Mouse (Mus musculus) midbrain, embryonic 10.5 days (tissue): ENCODE results near the gene Prkx. TPM values are rescaled to one million over a fixed set of nuclear protein-coding genes. Genes with fewer than 3 reads are reported as not detected.
A peak's percentile ranks its signal among the peaks of the same experiment; 100 is the strongest.

Source experiments
- DNase-seq: peaks from one replicate; pipeline ENCODE4 v3.0.0-alpha.2; 2017; ENCODE audit warnings: low spot score
- H3K27ac ChIP-seq: fragments of 300-500 bp; sonication (generic); replicated peaks from 2 replicates; pipeline ENCODE4 v1.5.1; 2016; ENCODE audit warnings: mild to moderate bottlenecking
- H3K27me3 ChIP-seq: fragments of 300-500 bp; sonication (generic); 2 replicates; pipeline ENCODE4 v1.6.1; 2016; ENCODE audit warnings: low read depth, mild to moderate bottlenecking; ENCODE audit not compliant: poor library complexity, severe bottlenecking
- H3K36me3 ChIP-seq: fragments of 300-500 bp; sonication (generic); 2 replicates; pipeline ENCODE4 v1.6.1; 2016; ENCODE audit warnings: mild to moderate bottlenecking, moderate library complexity
- H3K4me1 ChIP-seq: fragments of 300-500 bp; sonication (generic); 2 replicates; pipeline ENCODE4 v1.6.1; 2016
- H3K4me3 ChIP-seq: fragments of 300-500 bp; sonication (generic); 2 replicates; pipeline ENCODE4 v1.5.1; 2016; ENCODE audit warnings: mild to moderate bottlenecking, moderate library complexity
- H3K9me3 ChIP-seq: fragments of 300-500 bp; sonication (generic); replicated peaks from 2 replicates; pipeline ENCODE4 v1.6.1; 2016; ENCODE audit warnings: mild to moderate bottlenecking
- WGBS: fragments of 180-500 bp; shearing (Covaris S2); methylation state at CpG from one replicate; pipeline ENCODE4 v1.1.7; 2016; 5-methylcytosine and 5-hydroxymethylcytosine counted together
- polyA plus RNA-seq: library from polyadenylated mRNA; unstranded; fragments of >200 nt; fragmentation: Nextera tagmentation; extraction: Ambion mirVana; gene quantifications from 2 replicates; pipeline ENCODE4 v1.2.1, GENCODE M21; 2016

Gene Prkx
- 12.6 and 15.2 TPM in 2 replicates for polyA plus RNA-seq

DNA sequence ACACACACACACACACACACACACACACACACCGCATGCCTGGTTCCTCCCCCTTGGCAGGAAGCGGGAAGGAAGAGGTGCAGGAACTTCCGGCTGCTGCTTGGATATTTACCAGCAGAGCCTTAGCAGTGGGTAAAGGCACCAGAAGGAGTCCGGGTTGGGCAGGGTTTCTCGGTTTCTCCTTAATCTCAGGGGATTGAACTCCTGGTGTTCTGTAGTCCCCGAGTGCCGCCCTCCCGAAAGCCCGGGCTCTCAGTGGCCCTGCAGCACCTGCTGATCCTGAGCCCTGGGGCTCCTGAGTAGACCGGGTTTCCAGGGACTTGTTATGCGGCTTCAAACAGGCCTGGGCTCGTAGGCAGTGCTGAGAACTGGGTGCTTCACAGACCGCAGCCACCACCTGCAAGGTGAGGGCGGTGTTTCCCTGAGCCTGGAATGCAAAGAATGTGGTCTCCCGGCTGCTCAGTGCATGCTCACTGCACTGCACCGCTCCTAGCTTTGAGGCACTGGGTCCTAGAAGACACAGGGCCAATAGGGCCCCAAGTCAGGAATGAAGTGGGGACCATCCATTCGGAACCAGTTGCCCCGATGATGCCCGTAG, at the start of gene Prkx:
Gene Prkx, minus strand, starts transcription at position 41 of the 598 bp plus-strand sequence.
- Histone ChIP-seq H3K9me3 (peaks cover 5% of the 10 kb centered on the region), H3K4me3 (peak within 1 kb of the TSS; percentile 66), H3K27me3 (no peaks in the 10 kb centered on the region), H3K36me3 (no peaks in the 10 kb centered on the region), H3K27ac (peak within 1 kb of the TSS; percentile 83), H3K4me1 (peaks cover 8% of the 10 kb centered on the region; the same call in 1 of the 2 replicates)
- 35% methylated on average over 17 of the region's 19 CpGs for WGBS
- DNase-seq, result no peak

DNA sequence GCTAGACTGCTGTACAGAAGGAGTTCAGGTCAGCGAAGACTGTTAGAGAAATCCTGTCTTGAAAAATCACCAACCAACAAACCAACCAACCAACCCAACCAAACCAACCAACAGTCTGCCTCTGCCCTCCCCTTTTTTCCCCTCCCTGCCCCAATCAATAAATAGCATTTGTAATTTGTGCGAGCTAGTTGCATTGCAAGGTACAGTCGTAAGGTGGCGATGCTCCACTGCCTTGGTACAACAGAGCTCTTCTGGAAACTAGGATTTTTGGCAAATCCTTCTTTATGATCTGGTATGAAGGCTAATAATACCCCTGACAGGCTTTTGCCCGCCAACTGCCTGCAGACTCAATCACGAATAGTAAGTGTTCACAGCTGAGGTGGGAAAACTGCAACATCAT, 16.0 kb upstream of the Prkx start:
- 64% methylated on average over 6 of the region's 6 CpGs for WGBS
- no peak overlapping the region for H3K27ac ChIP-seq
- H3K9me3 ChIP-seq, result no peaks in the 10 kb centered on the region
- H3K4me1 ChIP-seq, result no peaks in the 10 kb centered on the region
- H3K27me3 ChIP-seq, result no peaks in the 10 kb centered on the region
- no peaks in the 10 kb centered on the region for H3K36me3 ChIP-seq
- H3K4me3 ChIP-seq, result no peak overlapping the region
- DNase-seq, result no peak

DNA sequence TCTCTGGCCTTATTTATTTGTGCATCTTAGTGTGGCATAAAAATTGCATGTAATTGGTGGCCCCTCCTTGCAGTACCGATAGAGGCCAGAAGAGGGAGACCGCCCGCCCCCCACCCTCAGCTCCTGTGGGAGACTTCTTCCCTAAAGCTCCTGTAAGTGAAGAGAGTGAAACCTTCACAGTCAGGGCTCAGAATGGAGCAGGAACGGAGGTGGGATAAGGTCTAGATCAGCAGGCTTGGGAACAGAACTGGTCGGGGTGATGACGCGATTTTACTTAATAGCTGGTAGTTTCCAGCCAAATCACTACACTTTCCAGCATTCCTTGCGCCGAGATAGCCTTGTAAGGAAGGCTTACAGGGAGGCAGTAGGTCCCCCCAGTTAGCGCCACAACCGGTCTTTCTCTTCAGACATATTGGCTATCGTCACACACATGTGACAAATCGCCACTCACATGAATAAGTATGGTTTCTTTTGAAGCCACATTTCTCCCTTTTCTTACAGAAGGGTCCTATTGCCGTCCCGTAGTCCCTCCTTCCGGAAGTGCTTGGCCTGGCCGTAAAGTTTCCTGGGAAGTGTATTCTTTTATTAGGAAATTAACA, 14.6 kb upstream of the Prkx start:
- DNase-seq, result peak; percentile 60
- H3K4me1 ChIP-seq, result no peaks in the 10 kb centered on the region
- no peaks in the 10 kb centered on the region for H3K9me3 ChIP-seq
- H3K36me3 ChIP-seq, result no peaks in the 10 kb centered on the region
- H3K27ac ChIP-seq, result peak overlapping the region; percentile 64
- peak overlapping the region; percentile 49 for H3K4me3 ChIP-seq
- 27% methylated on average over 17 of the region's 17 CpGs for WGBS
- H3K27me3 ChIP-seq, result no peaks in the 10 kb centered on the region

- Histone ChIP-seq H3K27me3 (no peaks in the 10 kb centered on the region), H3K4me3 (no peak overlapping the region), H3K36me3 (no peaks in the 10 kb centered on the region), H3K27ac (no peak overlapping the region), H3K4me1 (no peaks in the 10 kb centered on the region), H3K9me3 (no peaks in the 10 kb centered on the region)
- DNase-seq, result peak; percentile 12
- WGBS, result 27% methylated on average over 2 of the region's 2 CpGs
Measured at GRCm38 (mm10) chrX:77808602-77809001, 12.5 kb upstream of the Prkx start.

DNA sequence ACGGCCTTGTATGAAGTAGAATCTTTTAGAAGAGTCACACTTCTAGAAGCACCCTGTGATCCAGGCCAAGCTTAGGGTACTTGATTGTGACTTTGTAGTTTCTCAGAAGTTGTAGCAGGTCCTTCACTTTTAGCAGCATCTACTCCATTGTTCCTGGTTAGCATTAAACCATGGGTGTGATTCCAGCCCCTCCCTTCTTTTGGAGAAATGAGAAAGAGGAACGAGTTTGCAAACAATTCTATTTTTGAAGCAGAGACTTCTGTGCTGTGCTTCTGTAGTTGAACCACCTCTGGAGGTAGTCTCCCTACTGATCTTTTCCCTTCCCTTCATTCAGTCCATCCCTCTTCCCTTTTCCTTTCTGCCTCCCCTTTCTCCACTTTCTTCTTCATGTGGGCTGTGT, 6.2 kb upstream of the Prkx start:
- H3K4me3 ChIP-seq, result no peak overlapping the region
- no peaks in the 10 kb centered on the region for H3K4me1 ChIP-seq
- DNase-seq, result no peak
- H3K27ac ChIP-seq, result no peak overlapping the region
- no peaks in the 10 kb centered on the region for H3K27me3 ChIP-seq
- 88% methylated on average over 2 of the region's 2 CpGs for WGBS
- no peaks in the 10 kb centered on the region for H3K36me3 ChIP-seq
- H3K9me3 ChIP-seq, result no peaks in the 10 kb centered on the region; the same call in 1 of the 2 replicates

GRCm38 (mm10) chrX:77801543-77801942, 5.5 kb upstream of the Prkx start:
- DNase-seq, result no peak
- Histone ChIP-seq H3K27ac (no peak overlapping the region), H3K9me3 (no peaks in the 10 kb centered on the region; the same call in 1 of the 2 replicates), H3K36me3 (no peaks in the 10 kb centered on the region), H3K4me1 (0 out of 2 replicates have a peak, but pooled peaks cover 1% of the 10 kb centered on the region), H3K4me3 (no peak overlapping the region), H3K27me3 (no peaks in the 10 kb centered on the region)
- WGBS, result 61% methylated on average over 1 of the region's 1 CpGs

- Histone ChIP-seq H3K4me3 (no peak overlapping the region), H3K36me3 (no peaks in the 10 kb centered on the region), H3K27me3 (no peaks in the 10 kb centered on the region), H3K27ac (no peak overlapping the region), H3K9me3 (peaks cover 5% of the 10 kb centered on the region), H3K4me1 (peaks cover 3% of the 10 kb centered on the region; the same call in 1 of the 2 replicates)
- no peak for DNase-seq
- WGBS, result 80% methylated on average over 3 of the region's 3 CpGs
Measured at GRCm38 (mm10) chrX:77799554-77799953, 3.5 kb upstream of the Prkx start.

DNA sequence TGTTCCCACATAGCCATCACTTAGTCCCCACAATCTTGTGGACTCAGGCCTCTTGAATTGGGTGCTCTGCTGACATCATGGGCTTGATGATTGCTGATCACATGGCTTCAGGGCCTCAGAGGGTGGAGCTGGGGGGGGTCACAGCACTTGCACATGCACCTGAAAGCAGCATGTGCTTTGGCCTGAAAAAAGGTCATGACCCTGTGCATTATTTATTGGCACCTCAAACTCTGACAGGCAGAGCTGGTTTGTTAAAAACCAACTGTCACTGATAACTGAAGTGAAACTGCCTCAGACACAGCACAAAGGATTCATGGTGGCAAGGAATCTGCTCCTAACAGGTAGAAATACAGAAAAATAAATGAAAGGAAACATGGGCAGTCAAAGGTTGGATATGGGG, 1.7 kb upstream of the Prkx start:
- Histone ChIP-seq H3K4me1 (peaks cover 8% of the 10 kb centered on the region; the same call in 1 of the 2 replicates), H3K27ac (no peak overlapping the region), H3K4me3 (no peak overlapping the region), H3K9me3 (peaks cover 5% of the 10 kb centered on the region), H3K36me3 (no peaks in the 10 kb centered on the region), H3K27me3 (no peaks in the 10 kb centered on the region)
- no peak for DNase-seq

DNA sequence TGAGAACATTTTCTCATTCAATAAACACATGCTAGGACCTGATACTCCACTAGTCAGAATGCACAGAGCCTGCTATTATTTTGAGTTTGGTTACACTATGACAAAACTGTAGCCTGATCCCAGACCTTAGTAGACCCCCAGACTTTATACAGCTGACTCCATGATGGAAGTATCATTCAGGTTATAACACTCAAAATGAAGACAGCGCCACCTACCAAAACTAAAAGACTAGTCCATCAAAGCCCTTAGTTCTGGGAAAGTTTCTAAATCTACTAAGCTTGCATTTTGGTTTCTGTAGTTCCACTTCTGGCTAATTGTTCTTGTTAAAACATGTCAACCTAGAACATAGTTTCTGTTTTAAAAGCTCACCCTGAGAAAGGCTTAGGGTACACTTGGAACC, 838 bp upstream of the Prkx start:
- Histone ChIP-seq H3K27ac (no peak overlapping the region), H3K27me3 (no peaks in the 10 kb centered on the region), H3K9me3 (peaks cover 5% of the 10 kb centered on the region), H3K4me1 (peaks cover 8% of the 10 kb centered on the region; the same call in 1 of the 2 replicates), H3K4me3 (peak overlapping the region; percentile 66), H3K36me3 (no peaks in the 10 kb centered on the region)
- WGBS, result 61% methylated on average over 1 of the region's 1 CpGs
- DNase-seq, result no peak

DNA sequence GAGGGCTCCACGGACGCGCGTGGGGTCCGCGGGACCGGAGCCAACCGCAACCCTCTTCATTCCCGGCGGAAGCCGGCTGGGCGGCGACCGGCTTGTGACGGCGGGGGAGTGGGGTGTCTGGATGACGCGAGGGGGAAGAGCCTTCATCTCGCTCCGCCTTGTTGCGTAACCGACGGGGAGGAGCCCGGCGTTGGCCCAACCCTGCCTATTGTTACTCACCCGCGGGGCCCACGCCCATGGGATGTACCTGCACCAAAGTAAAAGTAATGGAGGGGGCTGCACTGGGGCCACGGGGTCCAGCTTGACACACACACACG, 262 bp downstream of the Prkx start:
- peak overlapping the region; percentile 66 for H3K4me3 ChIP-seq
- H3K36me3 ChIP-seq, result no peaks in the 10 kb centered on the region
- H3K27me3 ChIP-seq, result no peaks in the 10 kb centered on the region
- peaks cover 8% of the 10 kb centered on the region; the same call in 1 of the 2 replicates for H3K4me1 ChIP-seq
- 28% methylated on average over 30 of the region's 30 CpGs for WGBS
- H3K27ac ChIP-seq, result peak overlapping the region; percentile 83
- DNase-seq, result peak; percentile 83
- peaks cover 5% of the 10 kb centered on the region for H3K9me3 ChIP-seq

- DNase-seq, result peak; percentile 11
- Histone ChIP-seq H3K36me3 (no peaks in the 10 kb centered on the region), H3K4me1 (peaks cover 8% of the 10 kb centered on the region; the same call in 1 of the 2 replicates), H3K4me3 (peak overlapping the region; percentile 66), H3K27me3 (no peaks in the 10 kb centered on the region), H3K9me3 (peaks cover 5% of the 10 kb centered on the region), H3K27ac (peak overlapping the region; percentile 83)
- 18% methylated on average over 60 of the region's 61 CpGs for WGBS
Measured at GRCm38 (mm10) chrX:77794962-77795857, 868 bp downstream of the Prkx start.

DNA sequence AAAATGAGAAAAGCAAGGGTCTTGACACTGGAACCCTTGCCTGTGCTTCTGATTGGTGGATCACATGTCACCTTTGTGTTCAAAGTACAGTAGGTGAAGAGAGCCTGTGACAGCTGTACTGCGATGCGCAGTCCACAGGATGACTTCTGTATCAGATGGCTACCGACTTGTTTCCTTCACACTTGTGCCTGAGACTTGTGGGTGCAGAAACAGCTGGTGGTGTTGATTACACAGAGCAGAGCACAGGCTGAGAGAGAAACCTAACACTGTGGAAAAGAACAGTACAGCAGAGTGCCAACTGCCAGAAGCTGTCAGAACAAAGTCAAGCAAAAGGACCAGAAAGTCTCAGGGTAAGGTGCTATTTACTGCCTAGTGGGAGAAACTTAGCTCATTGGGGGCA, 7.4 kb downstream of the Prkx start:
- Histone ChIP-seq H3K4me1 (no peaks in the 10 kb centered on the region), H3K27ac (no peak overlapping the region), H3K4me3 (no peak overlapping the region), H3K27me3 (no peaks in the 10 kb centered on the region), H3K36me3 (peaks cover 11% of the 10 kb centered on the region; the same call in 1 of the 2 replicates), H3K9me3 (no peaks in the 10 kb centered on the region)
- no peak for DNase-seq
- WGBS, result 92% methylated on average over 3 of the region's 3 CpGs

DNA sequence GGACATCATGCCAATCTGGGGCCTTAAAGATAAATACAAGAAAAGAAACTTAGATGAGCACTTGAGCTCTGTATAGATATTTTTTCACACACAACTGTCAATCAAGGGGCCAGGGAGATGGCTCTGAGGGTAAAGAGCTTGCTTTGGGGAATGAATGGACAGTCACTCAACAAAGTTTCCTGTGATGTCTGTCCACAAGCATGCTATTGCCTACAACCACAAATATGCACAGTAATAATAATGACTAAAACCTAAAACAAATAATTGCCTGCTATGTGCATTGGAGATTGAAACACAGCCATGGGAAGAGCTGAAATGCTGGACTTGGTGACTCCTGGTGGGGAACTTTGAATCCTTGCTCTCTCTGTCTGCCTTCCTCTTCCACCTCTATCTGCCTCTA, 9.7 kb downstream of the Prkx start:
- Histone ChIP-seq H3K4me1 (no peaks in the 10 kb centered on the region), H3K27ac (no peak overlapping the region), H3K27me3 (no peaks in the 10 kb centered on the region), H3K9me3 (no peaks in the 10 kb centered on the region), H3K36me3 (peaks cover 28% of the 10 kb centered on the region), H3K4me3 (no peak overlapping the region)
- DNase-seq, result no peak
